Mouse (Mus musculus): Measurements from ENCODE around the gene Aox1.

DNA sequence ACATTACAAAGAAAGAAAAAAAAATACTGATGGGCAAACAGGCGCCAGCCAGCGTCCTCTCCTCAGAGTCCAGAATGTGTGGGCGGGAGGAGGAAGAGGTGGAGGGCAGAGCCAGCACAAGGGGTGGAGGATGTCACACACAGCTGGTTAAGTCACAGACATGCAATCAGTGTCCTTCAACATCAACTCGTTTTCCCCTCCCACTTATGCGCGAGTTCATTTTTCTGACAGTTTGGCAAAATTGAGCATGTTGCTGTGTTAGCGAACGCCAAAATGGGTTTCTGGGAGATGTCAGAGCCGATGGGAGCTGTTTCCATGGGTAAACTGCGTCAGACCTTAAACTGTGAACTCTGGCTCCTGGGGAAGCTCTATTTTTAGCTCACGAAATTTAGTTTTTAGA, 27.2 kb downstream of the Aox1 start:
- TF ChIP-seq CTCF (IDR thresholded peaks at IDR 0.05) (no peak), EP300 (IDR thresholded peaks at IDR 0.05; ENCODE audit: insufficient read depth, low read depth, low read length) (no peak), POLR2A (IDR thresholded peaks at IDR 0.05; ENCODE audit: insufficient read depth, low read depth, low read length) (no peak)
